Mouse (Mus musculus) limb, embryonic 11.5 days (tissue): ENCODE data around the gene Cfap57. TPM values are rescaled to one million over a fixed set of nuclear protein-coding genes. Genes with fewer than 3 reads are reported as not detected.
"Not testable (repeated sequence)": the region's sequence is repeated elsewhere in the genome, so short reads cannot be mapped to it uniquely, and the experiment has no call there.

Experiments used
- ATAC-seq: fragments of 200-750 bp; cut with Nextera tagmentation; 2 replicates; pipeline ENCODE4 v1.8.0; 2017; ENCODE audit warnings: low read depth; ENCODE audit not compliant: insufficient number of reproducible peaks, low FRiP score, low TSS enrichment
- DNase-seq: peaks from one replicate; pipeline ENCODE4 v3.0.0-alpha.2; 2015; ENCODE audit warnings: low spot score
- H3K27ac ChIP-seq: fragments of 300-500 bp; sonication (generic); replicated peaks from 2 replicates; pipeline ENCODE4 v1.5.1; 2014; ENCODE audit warnings: low read depth, mild to moderate bottlenecking, low read length
- H3K27me3 ChIP-seq: fragments of 300-500 bp; sonication (generic); 2 replicates; pipeline ENCODE4 v1.6.1; 2014; ENCODE audit warnings: mild to moderate bottlenecking, low read length, mixed read lengths; ENCODE audit not compliant: control insufficient read depth, insufficient read depth
- H3K36me3 ChIP-seq: fragments of 300-500 bp; sonication (generic); 2 replicates; pipeline ENCODE4 v1.6.1; 2014; ENCODE audit warnings: mild to moderate bottlenecking, low read length, moderate library complexity, mixed read lengths; ENCODE audit not compliant: control insufficient read depth, insufficient read depth
- H3K4me1 ChIP-seq: fragments of 300-500 bp; sonication (generic); 2 replicates; pipeline ENCODE4 v1.6.1; 2014; ENCODE audit warnings: low read length, mixed read lengths; ENCODE audit not compliant: control insufficient read depth, insufficient read depth
- H3K4me2 ChIP-seq: fragments of 300-500 bp; sonication (generic); 2 replicates; pipeline ENCODE4 v1.6.1; 2014; ENCODE audit warnings: low read depth, mild to moderate bottlenecking, moderate library complexity; ENCODE audit not compliant: severe bottlenecking
- H3K4me3 ChIP-seq: fragments of 300-500 bp; sonication (generic); 2 replicates; pipeline ENCODE4 v1.5.1; 2014; ENCODE audit warnings: low read depth, low read length
- H3K9ac ChIP-seq: fragments of 300-500 bp; sonication (generic); 2 replicates; pipeline ENCODE4 v1.6.1; 2014; ENCODE audit warnings: mild to moderate bottlenecking, low read length
- H3K9me3 ChIP-seq: fragments of 300-500 bp; sonication (generic); 2 replicates; pipeline ENCODE4 v1.6.1; 2016; ENCODE audit warnings: low read length; ENCODE audit not compliant: control insufficient read depth
- WGBS: fragments of 180-500 bp; shearing (Covaris S2); extraction: QIAGEN DNeasy Blood & Tissue Kit; methylation state at CpG from one replicate; pipeline ENCODE4 v1.1.7; 2014; 5-methylcytosine and 5-hydroxymethylcytosine counted together
- polyA plus RNA-seq: library from polyadenylated mRNA; unstranded; fragments of >200 nt; fragmentation: Nextera tagmentation; extraction: Ambion mirVana; gene quantifications from 2 replicates; pipeline ENCODE4 v1.2.1, GENCODE M21; 2014

Cfap57 gene
- polyA plus RNA-seq, 1 experiment from 2014 or later: 0.45 TPM

GRCm38 (mm10) chr4:118522248-118522647 lies 98.3 kb downstream of the Cfap57 start:
- Histone ChIP-seq H3K4me2 (no peak overlapping the region), H3K4me1 (0 out of 2 replicates have a peak, but pooled peaks cover 3% of the 10 kb centered on the region), H3K9ac (no peak overlapping the region), H3K4me3 (no peak overlapping the region), H3K36me3 (no peaks in the 10 kb centered on the region), H3K27me3 (0 out of 2 replicates have a peak, but pooled peaks cover 3% of the 10 kb centered on the region), H3K9me3 (no peaks in the 10 kb centered on the region), H3K27ac (no peak overlapping the region)
- DNase-seq (no peak), ATAC-seq (no peak)
- WGBS: 87% methylated on average over 7 of the region's 7 CpGs

GRCm38 (mm10) chr4:118518208-118518607 lies 102.4 kb downstream of the Cfap57 start:
- no peak overlapping the region for H3K4me3 ChIP-seq
- no peaks in the 10 kb centered on the region for H3K36me3 ChIP-seq
- H3K9me3 ChIP-seq: no peaks in the 10 kb centered on the region
- H3K4me2 ChIP-seq: no peak overlapping the region
- 0 out of 2 replicates have a peak, but pooled peaks cover 3% of the 10 kb centered on the region for H3K27me3 ChIP-seq
- H3K9ac ChIP-seq: no peak overlapping the region
- no peak for DNase-seq
- H3K4me1 ChIP-seq: peaks cover 8% of the 10 kb centered on the region; the same call in 1 of the 2 replicates
- 69% methylated on average over 5 of the region's 5 CpGs for WGBS
- no peak for ATAC-seq
- no peak overlapping the region for H3K27ac ChIP-seq

GRCm38 (mm10) chr4:118517497-118518146 lies 103.0 kb downstream of the Cfap57 start:
- no peaks in the 10 kb centered on the region for H3K36me3 ChIP-seq
- DNase-seq (no peak), ATAC-seq (no peak)
- H3K4me1 ChIP-seq: peaks cover 8% of the 10 kb centered on the region; the same call in 1 of the 2 replicates
- H3K4me2 ChIP-seq: no peak overlapping the region
- no peak overlapping the region for H3K4me3 ChIP-seq
- 0 out of 2 replicates have a peak, but pooled peaks cover 3% of the 10 kb centered on the region for H3K27me3 ChIP-seq
- no peaks in the 10 kb centered on the region for H3K9me3 ChIP-seq
- no peak overlapping the region for H3K9ac ChIP-seq
- WGBS: 48% methylated on average over 16 of the region's 16 CpGs
- H3K27ac ChIP-seq: no peak overlapping the region

- 12% methylated on average over 20 of the region's 20 CpGs for WGBS
These were observed 103.7 kb downstream of the Cfap57 start for GRCm38 (mm10) chr4:118516699-118517496.

GRCm38 (mm10) chr4:118509050-118509449 lies 111.5 kb downstream of the Cfap57 start:
- Histone ChIP-seq H3K9ac (no peak overlapping the region), H3K4me1 (no peaks in the 10 kb centered on the region), H3K4me2 (no peak overlapping the region), H3K36me3 (no peaks in the 10 kb centered on the region), H3K9me3 (no peaks in the 10 kb centered on the region), H3K4me3 (no peak overlapping the region), H3K27me3 (no peaks in the 10 kb centered on the region), H3K27ac (no peak overlapping the region)
- no peak for ATAC-seq
- no peak for DNase-seq
- WGBS: 21% methylated on average over 6 of the region's 6 CpGs

More at GRCm38 (mm10) chr4:118516699-118517496, 103.7 kb downstream of the Cfap57 start:
- H3K9me3 ChIP-seq: no peaks in the 10 kb centered on the region
- H3K9ac ChIP-seq: no peak overlapping the region
- H3K27me3 ChIP-seq: 0 out of 2 replicates have a peak, but pooled peaks cover 3% of the 10 kb centered on the region
- no peak overlapping the region for H3K27ac ChIP-seq
- ATAC-seq: no peak
- H3K4me1 ChIP-seq: peaks cover 8% of the 10 kb centered on the region; the same call in 1 of the 2 replicates
- no peak overlapping the region for H3K4me3 ChIP-seq
- H3K4me2 ChIP-seq: no peak overlapping the region
- DNase-seq: peak; percentile 39
- no peaks in the 10 kb centered on the region for H3K36me3 ChIP-seq

- not testable (repeated sequence) for H3K4me1 ChIP-seq, H3K9me3 ChIP-seq, H3K27me3 ChIP-seq, DNase-seq, H3K4me2 ChIP-seq, H3K4me3 ChIP-seq, ATAC-seq, H3K27ac ChIP-seq, H3K36me3 ChIP-seq, H3K9ac ChIP-seq
- 82% methylated on average over 1 of the region's 1 CpGs for WGBS
These were observed 113.4 kb downstream of the Cfap57 start for GRCm38 (mm10) chr4:118507171-118507570.

GRCm38 (mm10) chr4:118505551-118505950 lies 115.0 kb downstream of the Cfap57 start:
- H3K27ac ChIP-seq: no peak overlapping the region
- H3K9ac ChIP-seq: no peak overlapping the region
- WGBS: 82% methylated on average over 3 of the region's 3 CpGs
- DNase-seq (no peak), ATAC-seq (no peak)
- no peak overlapping the region for H3K4me3 ChIP-seq
- H3K4me1 ChIP-seq: no peaks in the 10 kb centered on the region
- no peak overlapping the region for H3K4me2 ChIP-seq
- no peaks in the 10 kb centered on the region for H3K36me3 ChIP-seq
- no peaks in the 10 kb centered on the region for H3K27me3 ChIP-seq
- no peaks in the 10 kb centered on the region for H3K9me3 ChIP-seq
